In the genomic region with DNA sequence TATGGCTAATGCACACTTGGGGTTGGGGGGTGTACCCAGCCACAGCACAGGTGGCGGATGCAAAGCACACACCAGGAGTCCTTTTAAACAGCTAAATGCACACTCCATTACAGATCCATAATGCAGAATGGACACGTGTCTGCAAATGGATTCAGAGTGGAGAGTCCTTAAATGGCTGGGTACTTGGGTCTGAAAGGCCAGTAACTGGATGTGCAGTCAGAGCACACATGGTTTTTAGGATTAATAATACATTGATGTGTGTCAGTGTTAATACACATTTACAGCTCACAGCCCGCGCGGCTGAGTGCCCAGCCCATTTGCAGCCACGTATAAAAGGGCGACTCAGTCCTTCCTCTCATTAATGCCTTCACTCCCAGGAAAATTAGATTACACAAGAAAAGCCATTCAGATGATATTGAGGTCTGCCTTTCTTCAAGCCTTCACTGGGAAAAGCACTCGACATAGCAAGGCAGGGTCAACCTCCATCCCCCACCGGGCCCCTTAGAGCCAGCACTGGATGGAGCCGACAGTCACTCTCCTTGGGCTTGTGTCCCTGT, we compare ENCODE assay signal across 13 mouse cellular contexts.
DNase-seq lines count a peak whose midpoint lies in the region; ATAC-seq lines count a peak whose summit lies in the region.
"Had no signal": no experiment of that assay in that cellular context is flagged by ENCODE, and none has a peak within 500 bp of the region (broad histone marks: within the 10 kb centered on the region; RNA-seq: fewer than 3 reads in every experiment).

No protein-coding gene starts in this region.

- H3K9ac ChIP-seq in intestine, embryonic 16.5 days (ENCODE audit: low read depth, low read length): no peak overlapping the region
- H3K9ac ChIP-seq in intestine, embryonic 15.5 days: no peak overlapping the region
- H3K9ac ChIP-seq in forebrain, embryonic 11.5 days (ENCODE audit: low read length): no peak overlapping the region
- no peak overlapping the region for H3K9ac ChIP-seq in forebrain, embryonic 16.5 days (replicated peaks; ENCODE audit: low read depth, low read length)
- H3K9ac ChIP-seq in neural tube, embryonic 14.5 days (replicated peaks; ENCODE audit: low read depth, low read length): no peak overlapping the region
- H3K9ac ChIP-seq: neural tube, embryonic 12.5 days had no signal

- H3K4me1 ChIP-seq in intestine, embryonic 16.5 days (ENCODE audit: control insufficient read depth, insufficient read depth, low read length): no peaks in the 10 kb centered on the region
- H3K4me1 ChIP-seq in intestine, embryonic 15.5 days (replicated peaks): no peaks in the 10 kb centered on the region
- no peaks in the 10 kb centered on the region for H3K4me1 ChIP-seq in forebrain, embryonic 11.5 days (replicated peaks; ENCODE audit: control insufficient read depth, insufficient read depth, low read length)
- H3K4me1 ChIP-seq in forebrain, embryonic 16.5 days (replicated peaks; ENCODE audit: control insufficient read depth, insufficient read depth, low read length): peaks cover 5% of the 10 kb centered on the region; the same call in 1 of the 2 replicates
- no peaks in the 10 kb centered on the region for H3K4me1 ChIP-seq in neural tube, embryonic 14.5 days (ENCODE audit: control insufficient read depth, insufficient read depth, low read length)
- H3K4me1 ChIP-seq: neural tube, embryonic 12.5 days had no signal

- 0 out of 2 replicates have a peak, but pooled peaks have one; percentile 11 for ATAC-seq in intestine, embryonic 16.5 days
- no peak for ATAC-seq in intestine, embryonic 15.5 days
- ATAC-seq in forebrain, embryonic 11.5 days (replicated peaks; ENCODE audit: low FRiP score): peak; percentile 71
- ATAC-seq in forebrain, embryonic 16.5 days: peak; percentile 33; the same call in 1 of the 2 replicates
- ATAC-seq in neural tube, embryonic 14.5 days (ENCODE audit: low read depth): peak; percentile 66; the same call in 1 of the 2 replicates

- H3K9me3 ChIP-seq in intestine, embryonic 16.5 days (ENCODE audit: control insufficient read depth, low read length): no peaks in the 10 kb centered on the region
- no peaks in the 10 kb centered on the region for H3K9me3 ChIP-seq in intestine, embryonic 15.5 days
- no peaks in the 10 kb centered on the region for H3K9me3 ChIP-seq in forebrain, embryonic 11.5 days (ENCODE audit: control insufficient read depth, low read length)
- no peaks in the 10 kb centered on the region for H3K9me3 ChIP-seq in forebrain, embryonic 16.5 days (ENCODE audit: control insufficient read depth, low read length)
- no peaks in the 10 kb centered on the region for H3K9me3 ChIP-seq in neural tube, embryonic 14.5 days (ENCODE audit: control insufficient read depth, low read length)
- H3K9me3 ChIP-seq: neural tube, embryonic 12.5 days had no signal

- H3K36me3 ChIP-seq in intestine, embryonic 16.5 days (ENCODE audit: control insufficient read depth, insufficient read depth, low read length): no peaks in the 10 kb centered on the region
- H3K36me3 ChIP-seq in intestine, embryonic 15.5 days: no peaks in the 10 kb centered on the region
- no peaks in the 10 kb centered on the region for H3K36me3 ChIP-seq in forebrain, embryonic 11.5 days (ENCODE audit: control insufficient read depth, insufficient read depth, low read length)
- no peaks in the 10 kb centered on the region for H3K36me3 ChIP-seq in forebrain, embryonic 16.5 days (ENCODE audit: control insufficient read depth, insufficient read depth)
- no peaks in the 10 kb centered on the region for H3K36me3 ChIP-seq in neural tube, embryonic 14.5 days (ENCODE audit: control insufficient read depth, insufficient read depth, low read length)
- H3K36me3 ChIP-seq: neural tube, embryonic 12.5 days had no signal

- H3K4me3 ChIP-seq in intestine, embryonic 16.5 days (ENCODE audit: low read length): no peak overlapping the region
- no peak overlapping the region for H3K4me3 ChIP-seq in intestine, embryonic 15.5 days (replicated peaks)
- H3K4me3 ChIP-seq in forebrain, embryonic 11.5 days (ENCODE audit: low read depth, low read length): no peak overlapping the region
- no peak overlapping the region for H3K4me3 ChIP-seq in forebrain, embryonic 16.5 days (replicated peaks; ENCODE audit: low read length)
- no peak overlapping the region for H3K4me3 ChIP-seq in neural tube, embryonic 14.5 days (ENCODE audit: low read depth, low read length)
- H3K4me3 ChIP-seq: erythroblast, embryonic 14.5 days; heart, adult 2 months; neural tube, embryonic 12.5 days had no signal

- H3K27me3 ChIP-seq in intestine, embryonic 16.5 days (replicated peaks; ENCODE audit: control insufficient read depth, insufficient read depth, low read length): no peaks in the 10 kb centered on the region
- no peaks in the 10 kb centered on the region for H3K27me3 ChIP-seq in intestine, embryonic 15.5 days (replicated peaks)
- no peaks in the 10 kb centered on the region for H3K27me3 ChIP-seq in forebrain, embryonic 11.5 days (ENCODE audit: control insufficient read depth, insufficient read depth, low read length)
- H3K27me3 ChIP-seq in forebrain, embryonic 16.5 days (replicated peaks; ENCODE audit: control insufficient read depth, insufficient read depth, low read length): no peaks in the 10 kb centered on the region
- H3K27me3 ChIP-seq in neural tube, embryonic 14.5 days (ENCODE audit: control insufficient read depth, insufficient read depth, low read length): no peaks in the 10 kb centered on the region
- H3K27me3 ChIP-seq: neural tube, embryonic 12.5 days had no signal

- H3K4me2 ChIP-seq in intestine, embryonic 16.5 days (ENCODE audit: low read depth, low read length): no peak overlapping the region
- H3K4me2 ChIP-seq in intestine, embryonic 15.5 days (replicated peaks): no peak overlapping the region
- no peak overlapping the region for H3K4me2 ChIP-seq in forebrain, embryonic 11.5 days (ENCODE audit: low read depth, low read length, severe bottlenecking)
- H3K4me2 ChIP-seq in forebrain, embryonic 16.5 days (ENCODE audit: low read length): no peak overlapping the region
- H3K4me2 ChIP-seq in neural tube, embryonic 14.5 days (ENCODE audit: low read depth, low read length): no peak overlapping the region
- H3K4me2 ChIP-seq: neural tube, embryonic 12.5 days had no signal

- H3K27ac ChIP-seq in intestine, embryonic 16.5 days (ENCODE audit: low read length): no peak overlapping the region
- H3K27ac ChIP-seq in intestine, embryonic 15.5 days: no peak overlapping the region
- no peak overlapping the region for H3K27ac ChIP-seq in forebrain, embryonic 11.5 days (ENCODE audit: low read depth, low read length)
- no peak overlapping the region for H3K27ac ChIP-seq in forebrain, embryonic 16.5 days (ENCODE audit: low read length)
- H3K27ac ChIP-seq in neural tube, embryonic 14.5 days (ENCODE audit: low read depth, low read length): no peak overlapping the region
- H3K27ac ChIP-seq: heart, adult 2 months; neural tube, embryonic 12.5 days had no signal

- 57% methylated on average over 10 of the region's 10 CpGs for WGBS in intestine, embryonic 16.5 days
- 66% methylated on average over 10 of the region's 10 CpGs for WGBS in intestine, embryonic 15.5 days
- 42% methylated on average over 10 of the region's 10 CpGs for WGBS in forebrain, embryonic 11.5 days
- 18% methylated on average over 10 of the region's 10 CpGs for WGBS in forebrain, embryonic 16.5 days
- WGBS in neural tube, embryonic 14.5 days: 47% methylated on average over 10 of the region's 10 CpGs

- DNase-seq in forebrain, embryonic 11.5 days (ENCODE audit: low spot score): no peak
- DNase-seq in adipocyte (ENCODE audit: low spot score): no peak
- no peak for DNase-seq in cerebellum, postnatal 25 days
- DNase-seq: cerebellum, adult 8-10 months; heart, adult 2 months; heart, postnatal 14 days; kidney, adult 9 months had no signal
